Mouse (Mus musculus): ENCODE data around the gene Gjc1. TPM values are rescaled to one million over a fixed set of nuclear protein-coding genes. Genes with fewer than 3 reads are reported as not detected.
A peak's percentile ranks its signal among the peaks of the same experiment; 100 is the strongest.

Gene Gjc1
- total RNA-seq, 4 experiments from 2014 or later: 4.0 to 4.7 (median 4.1) TPM

DNA sequence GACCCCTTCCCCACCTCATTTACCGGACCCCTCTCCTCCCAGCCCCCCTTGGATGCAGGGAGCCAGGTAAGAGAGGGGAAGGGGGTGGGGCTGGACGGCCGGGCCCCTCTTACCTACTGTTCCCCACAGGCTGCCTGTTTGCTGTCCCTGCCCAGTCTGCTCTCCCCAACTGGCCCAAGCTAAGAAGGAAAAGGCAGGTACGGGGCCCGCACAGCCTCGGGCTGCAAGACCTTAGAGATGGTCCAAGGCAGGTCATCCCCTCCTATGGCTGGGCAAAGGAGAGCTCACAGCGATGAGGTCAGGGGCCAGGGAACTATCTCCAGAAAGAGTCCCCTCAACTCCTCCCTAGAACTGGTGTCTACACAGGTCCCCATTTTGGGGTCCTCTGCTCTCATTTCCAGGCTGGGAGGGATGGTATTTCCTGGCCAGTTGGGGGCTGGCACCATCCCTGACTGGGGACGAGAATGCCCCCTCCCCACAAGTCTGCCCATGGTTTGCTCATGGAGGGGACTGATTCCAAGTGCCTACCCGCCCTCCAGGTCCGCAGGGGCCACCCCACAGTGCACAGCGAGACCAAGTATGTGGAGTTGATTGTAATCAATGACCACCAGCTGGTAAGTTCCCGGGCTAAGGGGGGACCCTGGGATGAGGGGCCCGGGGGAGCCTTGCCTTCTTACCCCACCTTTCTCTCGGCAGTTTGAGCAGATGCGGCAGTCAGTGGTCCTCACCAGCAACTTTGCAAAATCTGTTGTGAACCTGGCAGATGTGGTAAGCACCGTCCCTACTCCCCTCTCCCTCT lies 47.4 kb downstream of the Gjc1 start:
- no peak for DNase-seq (ENCODE audit: low spot score in 2 of 2)

DNA sequence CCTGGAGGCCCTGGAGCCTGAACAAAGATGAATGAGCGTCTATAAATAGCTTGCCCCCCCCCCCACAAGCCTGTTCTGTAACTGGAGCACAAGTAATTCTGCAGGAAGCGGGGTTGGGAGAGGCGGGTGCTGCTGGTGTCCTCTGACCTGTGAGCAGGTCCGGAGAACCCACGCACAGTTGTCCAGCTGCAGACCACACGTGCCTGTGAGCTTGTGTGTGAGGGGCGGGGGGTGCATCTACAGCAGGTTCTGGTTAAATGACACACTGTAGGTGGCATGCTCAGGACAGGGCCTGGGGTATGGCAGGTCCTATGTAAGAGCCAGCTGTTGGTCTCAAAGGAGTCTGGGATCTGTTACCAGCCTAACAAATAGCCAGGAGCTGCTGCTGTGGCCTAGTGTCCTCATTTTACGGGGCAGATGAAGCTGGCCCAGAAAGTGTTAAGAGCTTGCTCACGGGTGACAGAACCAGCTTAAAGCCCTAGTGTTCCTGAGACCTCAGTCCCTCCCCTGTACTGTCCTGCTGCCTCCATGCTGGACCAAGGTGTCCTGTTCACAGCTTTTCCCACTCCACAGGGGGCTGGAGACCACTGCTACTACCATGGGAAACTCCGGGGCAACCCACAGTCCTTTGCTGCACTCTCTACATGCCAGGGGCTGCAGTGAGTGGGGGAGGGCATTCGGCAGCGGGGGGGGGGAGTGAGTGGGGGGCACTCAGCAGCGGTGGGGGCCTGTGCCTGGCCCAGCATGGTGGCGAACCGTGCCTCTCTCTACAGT lies 48.7 kb downstream of the Gjc1 start:
- no peak for DNase-seq (ENCODE audit: low spot score in 2 of 2)

DNA sequence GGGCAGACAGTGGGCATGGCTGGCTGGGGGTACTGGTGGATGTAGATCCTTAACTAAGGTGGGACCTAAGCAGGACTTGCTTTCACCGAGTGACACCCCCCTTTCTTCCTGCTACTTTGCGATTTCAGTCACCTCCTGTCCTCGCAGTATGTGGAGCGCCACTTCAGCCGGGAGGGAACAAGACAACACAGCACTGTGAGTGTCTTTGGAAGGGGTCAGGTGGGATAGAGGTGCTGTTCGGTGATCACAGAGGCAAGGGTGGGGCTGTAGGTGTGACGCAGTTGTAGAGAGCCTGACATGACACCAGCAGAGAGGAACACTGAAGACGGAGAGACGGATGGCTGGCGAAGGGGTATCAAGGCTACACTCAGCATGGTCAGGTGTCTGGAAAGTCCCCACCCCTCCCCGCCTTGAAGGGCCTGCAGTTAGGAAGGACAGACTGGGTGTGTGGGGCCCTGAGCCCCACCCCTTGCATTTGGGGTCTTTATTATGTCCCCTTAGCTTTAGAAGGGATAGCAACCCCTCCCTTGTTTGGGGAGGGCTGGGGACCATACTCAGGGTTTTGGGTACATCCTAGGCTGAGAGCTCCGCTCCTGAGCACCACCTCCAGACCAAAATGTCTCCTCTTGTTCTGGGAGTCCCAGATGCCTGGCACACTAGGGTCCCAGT lies 49.4 kb downstream of the Gjc1 start:
- no peak for DNase-seq (ENCODE audit: low spot score in 2 of 2)

GRCm38 (mm10) chr11:102769141-102769540 lies 50.4 kb downstream of the Gjc1 start:
- DNase-seq (ENCODE audit: low spot score in 2 of 2): no peak

GRCm38 (mm10) chr11:102767055-102767670 lies 52.3 kb downstream of the Gjc1 start:
- no peak for DNase-seq (ENCODE audit: low spot score in 2 of 2)

- no peak for DNase-seq (ENCODE audit: low spot score in 2 of 2)
These were observed 54.1 kb downstream of the Gjc1 start for GRCm38 (mm10) chr11:102765416-102765815.

DNA sequence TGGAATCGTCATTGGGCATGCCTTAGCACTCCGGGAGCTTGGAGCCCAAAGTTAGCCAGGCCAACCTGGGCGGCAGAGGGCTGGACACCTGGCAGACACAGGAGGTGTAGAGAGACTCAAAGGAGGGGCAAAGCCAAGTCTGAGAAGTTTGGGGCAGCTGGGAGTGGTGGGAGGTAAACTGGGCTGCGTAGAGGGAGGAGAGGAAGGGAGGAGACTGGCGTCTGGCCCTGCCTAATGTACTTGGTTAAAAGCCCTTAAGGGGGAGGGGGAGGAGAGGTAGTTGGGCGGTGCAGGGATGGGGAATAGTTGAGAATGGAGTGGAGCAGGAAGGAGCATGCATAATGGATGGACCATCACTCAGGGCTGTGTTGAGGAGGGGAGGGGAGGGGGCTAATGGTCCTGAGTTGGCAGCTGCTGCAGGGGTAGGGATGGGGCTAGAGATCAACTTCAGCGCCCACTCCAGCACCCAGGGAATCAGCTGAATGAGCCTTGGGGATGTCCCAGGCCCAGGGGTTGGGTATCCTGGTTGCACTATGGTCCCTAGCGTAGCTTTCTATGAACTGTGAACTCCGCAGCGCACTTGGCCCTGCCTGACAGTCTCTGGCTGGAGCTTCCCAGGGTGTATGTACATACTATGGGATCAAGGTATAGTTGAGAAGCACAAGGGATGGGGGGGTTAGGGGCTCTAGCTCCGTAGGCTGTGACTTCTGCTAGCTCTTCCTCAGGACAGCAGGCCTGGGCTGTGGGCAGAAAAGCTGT lies 56.3 kb downstream of the Gjc1 start:
- peak in 1 of 2 experiments; percentile 25 for DNase-seq (ENCODE audit: low spot score in 2 of 2)

DNA sequence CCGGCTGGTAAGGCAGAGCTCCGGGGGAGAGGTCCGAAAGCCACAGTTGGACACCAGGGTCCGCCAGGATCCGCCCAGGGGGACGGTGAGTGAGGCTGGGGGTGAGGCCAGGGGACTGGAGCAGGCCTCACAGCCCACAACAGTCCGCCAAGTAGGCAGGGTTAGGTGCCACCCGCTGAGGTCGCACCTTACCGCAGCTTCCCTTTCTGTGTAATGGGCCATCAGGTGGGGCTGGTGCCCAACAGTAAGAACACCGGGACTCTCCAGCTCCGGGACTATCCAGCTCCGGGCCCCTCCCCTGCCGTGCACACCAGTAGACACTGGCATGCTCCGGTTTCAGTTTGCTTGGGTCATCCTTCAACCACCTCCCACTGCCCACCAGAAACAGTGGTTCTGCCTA lies 57.3 kb downstream of the Gjc1 start:
- DNase-seq (ENCODE audit: low spot score in 2 of 2): no peak

GRCm38 (mm10) chr11:102761309-102762210 lies 57.9 kb downstream of the Gjc1 start, which contains the start of gene Adam11:
Gene Adam11, plus strand, starts transcription at chr11:102761439.
- peak in 1 of 2 experiments; percentile 16 for DNase-seq (ENCODE audit: low spot score in 2 of 2)

- no peak for DNase-seq (ENCODE audit: low spot score in 2 of 2)
These were observed 58.6 kb downstream of the Gjc1 start for GRCm38 (mm10) chr11:102760805-102761308.

DNA sequence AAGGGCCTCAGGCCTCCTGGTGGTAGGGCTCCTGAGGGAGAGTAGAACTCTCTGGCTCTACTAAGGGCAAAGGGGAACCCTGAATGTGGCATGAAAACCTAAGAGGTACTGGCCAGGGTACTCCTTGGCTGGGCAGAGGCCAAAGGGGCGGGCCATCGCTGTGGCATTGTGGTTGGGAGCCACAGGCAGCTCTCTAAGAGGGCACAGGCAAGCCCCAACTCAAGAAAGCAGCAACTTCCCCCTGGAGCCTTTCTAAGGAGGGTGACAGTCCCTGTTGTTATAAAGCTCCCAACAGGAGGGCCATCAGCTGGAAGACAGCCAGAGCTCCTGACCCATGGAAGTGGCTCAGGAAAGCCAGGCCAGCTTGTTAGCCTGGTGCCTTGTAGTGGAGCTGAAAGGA lies 60.5 kb downstream of the Gjc1 start:
- no peak for DNase-seq (ENCODE audit: low spot score in 2 of 2)

GRCm38 (mm10) chr11:102755391-102755790 lies 64.1 kb downstream of the Gjc1 start:
- no peak for DNase-seq (ENCODE audit: low spot score in 2 of 2)

GRCm38 (mm10) chr11:102754416-102754815 lies 65.1 kb downstream of the Gjc1 start:
- no peak for DNase-seq (ENCODE audit: low spot score in 2 of 2)

GRCm38 (mm10) chr11:102753591-102754324 lies 65.7 kb downstream of the Gjc1 start:
- DNase-seq (ENCODE audit: low spot score in 2 of 2): no peak

- DNase-seq (ENCODE audit: low spot score in 2 of 2): no peak
These were observed 66.5 kb downstream of the Gjc1 start for GRCm38 (mm10) chr11:102752896-102753590.

DNA sequence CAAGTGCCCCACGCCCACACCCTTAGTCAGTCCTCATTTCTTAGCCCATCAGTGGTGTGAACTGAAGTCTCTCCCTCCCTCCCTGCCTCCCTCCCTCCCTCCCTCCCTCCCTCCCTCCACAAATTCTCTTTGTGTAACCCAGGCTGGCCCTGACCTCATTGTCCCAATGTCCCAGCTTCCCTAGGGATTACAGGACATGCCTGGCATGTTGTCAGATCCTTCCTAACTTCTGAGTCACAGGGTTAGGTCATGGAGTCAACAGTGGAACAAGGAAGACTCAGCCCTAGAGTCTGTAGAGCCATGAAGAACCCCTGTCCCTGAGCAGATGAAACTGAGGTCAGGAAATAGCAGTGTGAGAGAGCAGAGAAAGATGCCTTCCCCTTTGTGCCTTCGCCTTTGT lies 69.8 kb downstream of the Gjc1 start:
- no peak for DNase-seq (ENCODE audit: low spot score in 2 of 2)

All from layer of hippocampus, adult 8-10 months (tissue).